Mouse (Mus musculus): Measurements from ENCODE around the gene Rapgef2. TPM values are rescaled to one million over a fixed set of nuclear protein-coding genes. Genes with fewer than 3 reads are reported as not detected.

Rapgef2 gene
- polyA plus RNA-seq, 1 experiment from 2014 or later = 10.7 TPM

- H3K4me1 ChIP-seq (ENCODE audit: control insufficient read depth, insufficient read depth, low read length) = peaks cover 12% of the 10 kb centered on the region; the same call in 1 of the 2 replicates
- no peak overlapping the region for H3K4me2 ChIP-seq (replicated peaks; ENCODE audit: low read depth, low read length)
- no peaks in the 10 kb centered on the region for H3K27me3 ChIP-seq (ENCODE audit: control insufficient read depth, insufficient read depth, low read length)
- no peaks in the 10 kb centered on the region for H3K9me3 ChIP-seq (ENCODE audit: control insufficient read depth, low read depth, low read length)
- no peak for ATAC-seq (ENCODE audit: insufficient number of reproducible peaks, insufficient read depth, low FRiP score, low read depth)
- WGBS = 79% methylated on average over 7 of the region's 7 CpGs
- no peaks in the 10 kb centered on the region for H3K36me3 ChIP-seq (ENCODE audit: control insufficient read depth, insufficient read depth, low read length)
- H3K4me3 ChIP-seq (ENCODE audit: low read depth, low read length) = no peak overlapping the region
- no peak overlapping the region for H3K9ac ChIP-seq (replicated peaks; ENCODE audit: low read depth, low read length)
- no peak overlapping the region for H3K27ac ChIP-seq (ENCODE audit: low read length)
Measured at GRCm38 (mm10) chr3:79224352-79224751, 62.0 kb downstream of the Rapgef2 start.

DNA sequence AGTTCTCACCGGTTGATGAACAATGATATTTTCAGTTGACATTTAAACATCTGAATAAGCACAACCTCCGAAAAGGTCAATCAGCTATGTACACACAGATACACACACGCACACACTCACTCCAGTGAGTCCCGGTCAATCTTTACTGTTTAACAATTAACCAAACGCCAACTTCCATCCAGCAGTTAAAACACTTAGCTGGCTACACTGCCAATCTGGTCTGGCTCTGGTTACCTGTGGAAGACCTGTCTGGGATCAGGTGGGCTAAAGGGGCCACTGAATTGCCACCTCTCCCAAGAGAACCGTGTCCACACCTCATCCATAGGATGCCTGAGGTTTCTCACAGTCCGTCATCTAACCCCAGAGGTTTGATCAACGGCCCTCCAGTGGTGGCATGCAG, 63.0 kb downstream of the Rapgef2 start:
- WGBS = 43% methylated on average over 8 of the region's 8 CpGs
- Histone ChIP-seq H3K9ac (replicated peaks; ENCODE audit: low read depth, low read length) (no peak overlapping the region), H3K9me3 (ENCODE audit: control insufficient read depth, low read depth, low read length) (no peaks in the 10 kb centered on the region), H3K27me3 (ENCODE audit: control insufficient read depth, insufficient read depth, low read length) (no peaks in the 10 kb centered on the region), H3K4me2 (replicated peaks; ENCODE audit: low read depth, low read length) (no peak overlapping the region), H3K27ac (ENCODE audit: low read length) (no peak overlapping the region), H3K4me1 (ENCODE audit: control insufficient read depth, insufficient read depth, low read length) (peaks cover 13% of the 10 kb centered on the region; the same call in 1 of the 2 replicates), H3K4me3 (ENCODE audit: low read depth, low read length) (no peak overlapping the region), H3K36me3 (ENCODE audit: control insufficient read depth, insufficient read depth, low read length) (no peaks in the 10 kb centered on the region)
- no peak for ATAC-seq (ENCODE audit: insufficient number of reproducible peaks, insufficient read depth, low FRiP score, low read depth)

- peaks cover 13% of the 10 kb centered on the region; the same call in 1 of the 2 replicates for H3K4me1 ChIP-seq (ENCODE audit: control insufficient read depth, insufficient read depth, low read length)
- no peak overlapping the region for H3K4me2 ChIP-seq (replicated peaks; ENCODE audit: low read depth, low read length)
- no peak overlapping the region for H3K4me3 ChIP-seq (ENCODE audit: low read depth, low read length)
- H3K9ac ChIP-seq (replicated peaks; ENCODE audit: low read depth, low read length) = no peak overlapping the region; the same call in 1 of the 2 replicates
- H3K9me3 ChIP-seq (ENCODE audit: control insufficient read depth, low read depth, low read length) = no peaks in the 10 kb centered on the region
- no peaks in the 10 kb centered on the region for H3K27me3 ChIP-seq (ENCODE audit: control insufficient read depth, insufficient read depth, low read length)
- no peak overlapping the region for H3K27ac ChIP-seq (ENCODE audit: low read length)
- ATAC-seq (ENCODE audit: insufficient number of reproducible peaks, insufficient read depth, low FRiP score, low read depth) = no peak
- WGBS = 45% methylated on average over 13 of the region's 13 CpGs
- no peaks in the 10 kb centered on the region for H3K36me3 ChIP-seq (ENCODE audit: control insufficient read depth, insufficient read depth, low read length)
Measured at GRCm38 (mm10) chr3:79222192-79222960, 63.9 kb downstream of the Rapgef2 start.

- peak; percentile 40; the same call in 1 of the 2 replicates for ATAC-seq (ENCODE audit: insufficient number of reproducible peaks, insufficient read depth, low FRiP score, low read depth)
- Histone ChIP-seq H3K4me1 (ENCODE audit: control insufficient read depth, insufficient read depth, low read length) (peaks cover 13% of the 10 kb centered on the region; the same call in 1 of the 2 replicates), H3K4me2 (replicated peaks; ENCODE audit: low read depth, low read length) (no peak overlapping the region), H3K36me3 (ENCODE audit: control insufficient read depth, insufficient read depth, low read length) (no peaks in the 10 kb centered on the region), H3K4me3 (ENCODE audit: low read depth, low read length) (no peak overlapping the region), H3K9ac (replicated peaks; ENCODE audit: low read depth, low read length) (no peak overlapping the region; the same call in 1 of the 2 replicates), H3K27ac (ENCODE audit: low read length) (no peak overlapping the region), H3K9me3 (ENCODE audit: control insufficient read depth, low read depth, low read length) (no peaks in the 10 kb centered on the region), H3K27me3 (ENCODE audit: control insufficient read depth, insufficient read depth, low read length) (no peaks in the 10 kb centered on the region)
- WGBS = 39% methylated on average over 9 of the region's 9 CpGs
Measured at GRCm38 (mm10) chr3:79221296-79222191, 64.8 kb downstream of the Rapgef2 start.

DNA sequence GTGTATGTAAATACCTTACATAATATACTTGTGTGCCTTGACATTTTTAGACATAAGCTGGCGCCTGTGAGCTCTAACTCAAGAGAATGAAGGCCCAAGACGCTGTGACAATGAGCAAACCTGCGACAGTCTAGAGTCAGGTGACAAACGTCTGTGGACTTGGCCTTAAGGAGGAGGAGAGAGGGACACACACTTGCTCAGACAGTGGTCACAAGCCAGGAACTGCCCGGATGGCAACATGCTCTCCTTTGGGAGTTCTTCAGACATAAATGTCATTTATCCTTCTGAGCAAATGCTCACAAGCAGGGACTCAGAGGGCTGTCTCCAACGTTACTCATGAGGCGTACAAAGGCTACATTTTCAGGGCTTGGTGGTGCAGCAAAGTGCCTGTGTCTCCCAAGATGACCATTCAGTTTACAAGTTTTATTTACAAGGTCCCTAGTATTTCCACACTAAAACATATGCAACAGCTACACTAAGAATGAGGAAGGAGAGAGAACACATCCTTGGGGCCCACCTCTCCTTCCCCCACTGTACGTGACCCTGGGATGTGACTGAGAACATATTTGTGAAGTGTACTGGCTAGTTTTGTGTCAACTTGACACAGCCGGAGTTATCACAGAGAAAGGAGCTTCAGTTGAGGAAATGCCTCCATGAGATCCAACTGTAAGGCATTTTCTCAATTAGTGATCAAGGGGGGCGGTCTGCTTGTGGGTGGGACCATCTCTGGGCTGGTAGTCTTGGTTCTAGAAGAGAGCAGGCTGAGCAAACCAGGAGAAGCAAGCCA, 67.0 kb downstream of the Rapgef2 start:
- no peaks in the 10 kb centered on the region for H3K36me3 ChIP-seq (ENCODE audit: control insufficient read depth, insufficient read depth, low read length)
- 59% methylated on average over 10 of the region's 10 CpGs for WGBS
- ATAC-seq (ENCODE audit: insufficient number of reproducible peaks, insufficient read depth, low FRiP score, low read depth) = no peak
- no peaks in the 10 kb centered on the region for H3K9me3 ChIP-seq (ENCODE audit: control insufficient read depth, low read depth, low read length)
- no peak overlapping the region for H3K4me2 ChIP-seq (replicated peaks; ENCODE audit: low read depth, low read length)
- no peak overlapping the region for H3K4me3 ChIP-seq (ENCODE audit: low read depth, low read length)
- H3K27me3 ChIP-seq (ENCODE audit: control insufficient read depth, insufficient read depth, low read length) = no peaks in the 10 kb centered on the region
- H3K9ac ChIP-seq (replicated peaks; ENCODE audit: low read depth, low read length) = no peak overlapping the region
- H3K27ac ChIP-seq (ENCODE audit: low read length) = no peak overlapping the region
- peaks cover 13% of the 10 kb centered on the region; the same call in 1 of the 2 replicates for H3K4me1 ChIP-seq (ENCODE audit: control insufficient read depth, insufficient read depth, low read length)

GRCm38 (mm10) chr3:79218566-79219051, 67.7 kb downstream of the Rapgef2 start:
- ATAC-seq (ENCODE audit: insufficient number of reproducible peaks, insufficient read depth, low FRiP score, low read depth) = peak; percentile 46; the same call in 1 of the 2 replicates
- H3K27me3 ChIP-seq (ENCODE audit: control insufficient read depth, insufficient read depth, low read length) = no peaks in the 10 kb centered on the region
- 40% methylated on average over 4 of the region's 4 CpGs for WGBS

DNA sequence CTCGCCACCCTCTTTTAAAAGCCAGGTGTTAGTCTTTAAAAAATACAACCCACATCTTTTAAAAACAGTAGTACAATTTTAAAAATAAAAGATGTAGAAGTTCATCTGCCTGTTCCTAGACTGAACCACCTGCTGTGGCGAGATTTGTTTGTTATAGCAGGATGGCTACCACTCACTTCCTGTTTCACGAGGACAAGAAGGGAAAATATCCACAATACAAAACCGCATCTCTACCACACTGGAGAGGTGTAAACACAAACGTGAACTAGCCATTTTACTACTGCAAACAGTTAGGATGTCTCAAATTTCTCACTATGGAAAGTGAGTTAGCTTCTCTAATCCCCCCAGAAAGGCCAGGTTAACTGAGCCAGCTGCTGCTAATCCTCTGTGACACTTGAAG, 76.1 kb downstream of the Rapgef2 start:
- 50% methylated on average over 5 of the region's 5 CpGs for WGBS
- H3K36me3 ChIP-seq (ENCODE audit: control insufficient read depth, insufficient read depth, low read length) = no peaks in the 10 kb centered on the region; the same call in 1 of the 2 replicates
- no peak overlapping the region for H3K4me3 ChIP-seq (ENCODE audit: low read depth, low read length)
- H3K9me3 ChIP-seq (ENCODE audit: control insufficient read depth, low read depth, low read length) = no peaks in the 10 kb centered on the region
- peaks cover 10% of the 10 kb centered on the region; the same call in 1 of the 2 replicates for H3K4me1 ChIP-seq (ENCODE audit: control insufficient read depth, insufficient read depth, low read length)
- no peak for ATAC-seq (ENCODE audit: insufficient number of reproducible peaks, insufficient read depth, low FRiP score, low read depth)
- H3K27ac ChIP-seq (ENCODE audit: low read length) = no peak overlapping the region
- H3K9ac ChIP-seq (replicated peaks; ENCODE audit: low read depth, low read length) = no peak overlapping the region
- no peaks in the 10 kb centered on the region for H3K27me3 ChIP-seq (ENCODE audit: control insufficient read depth, insufficient read depth, low read length)
- no peak overlapping the region for H3K4me2 ChIP-seq (replicated peaks; ENCODE audit: low read depth, low read length)

More at GRCm38 (mm10) chr3:79218566-79219051, 67.7 kb downstream of the Rapgef2 start:
- Histone ChIP-seq H3K4me2 (replicated peaks; ENCODE audit: low read depth, low read length) (no peak overlapping the region), H3K4me3 (ENCODE audit: low read depth, low read length) (no peak overlapping the region), H3K36me3 (ENCODE audit: control insufficient read depth, insufficient read depth, low read length) (no peaks in the 10 kb centered on the region), H3K9me3 (ENCODE audit: control insufficient read depth, low read depth, low read length) (no peaks in the 10 kb centered on the region), H3K9ac (replicated peaks; ENCODE audit: low read depth, low read length) (no peak overlapping the region), H3K27ac (ENCODE audit: low read length) (no peak overlapping the region), H3K4me1 (ENCODE audit: control insufficient read depth, insufficient read depth, low read length) (peaks cover 13% of the 10 kb centered on the region; the same call in 1 of the 2 replicates)
